In the genomic region with DNA sequence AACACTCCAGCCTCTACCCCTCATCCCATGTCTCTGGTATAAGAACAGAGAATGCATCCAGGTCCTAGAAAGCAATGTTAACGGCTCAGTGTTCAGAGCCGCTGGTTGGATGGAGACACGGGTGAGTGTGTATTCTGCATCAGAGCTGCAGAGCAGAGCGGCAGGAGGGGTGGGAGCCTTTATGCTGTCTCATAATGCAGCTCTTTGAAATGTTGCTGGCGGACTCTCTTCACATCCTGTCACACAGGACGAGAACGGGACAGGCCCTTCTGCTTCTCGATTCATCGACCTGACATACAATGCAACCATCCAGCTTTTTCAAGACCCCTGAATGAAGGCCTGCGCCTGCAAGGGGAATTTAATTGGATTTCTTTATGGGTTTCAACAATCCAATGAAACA, we compare ENCODE assay signal across 13 mouse cellular contexts.
DNase-seq lines count a peak whose midpoint lies in the region; ATAC-seq lines count a peak whose summit lies in the region.
"Had no signal": no experiment of that assay in that cellular context is flagged by ENCODE, and none has a peak within 500 bp of the region (broad histone marks: within the 10 kb centered on the region; RNA-seq: fewer than 3 reads in every experiment).

No protein-coding gene starts in this region.

- H3K4me1 ChIP-seq in embryonic facial prominence, embryonic 10.5 days: peaks cover 35% of the 10 kb centered on the region
- H3K4me1 ChIP-seq in embryonic facial prominence, embryonic 14.5 days (ENCODE audit: control insufficient read depth, insufficient read depth, low read length): peaks cover 19% of the 10 kb centered on the region
- H3K4me1 ChIP-seq in hindbrain, embryonic 14.5 days (replicated peaks; ENCODE audit: control insufficient read depth, insufficient read depth, low read length): no peaks in the 10 kb centered on the region
- H3K4me1 ChIP-seq in midbrain, embryonic 14.5 days (ENCODE audit: control insufficient read depth, insufficient read depth, low read length): no peaks in the 10 kb centered on the region
- H3K4me1 ChIP-seq in kidney, embryonic 15.5 days: peaks cover 16% of the 10 kb centered on the region
- H3K4me1 ChIP-seq: liver, embryonic 12.5 days had no signal

- no peaks in the 10 kb centered on the region; the same call in 1 of the 2 replicates for H3K27me3 ChIP-seq in embryonic facial prominence, embryonic 10.5 days (replicated peaks; ENCODE audit: low read depth, poor library complexity, severe bottlenecking)
- no peaks in the 10 kb centered on the region for H3K27me3 ChIP-seq in embryonic facial prominence, embryonic 14.5 days (replicated peaks; ENCODE audit: control insufficient read depth, insufficient read depth, low read length)
- H3K27me3 ChIP-seq in hindbrain, embryonic 14.5 days (ENCODE audit: control insufficient read depth, insufficient read depth, low read length): no peaks in the 10 kb centered on the region
- no peaks in the 10 kb centered on the region for H3K27me3 ChIP-seq in midbrain, embryonic 14.5 days (ENCODE audit: control insufficient read depth, insufficient read depth, low read length)
- H3K27me3 ChIP-seq in kidney, embryonic 15.5 days: no peaks in the 10 kb centered on the region
- H3K27me3 ChIP-seq: CH12.LX; liver, embryonic 12.5 days had no signal

- H3K4me2 ChIP-seq in embryonic facial prominence, embryonic 14.5 days (ENCODE audit: low read depth, low read length): no peak overlapping the region
- H3K4me2 ChIP-seq in hindbrain, embryonic 14.5 days (replicated peaks): no peak overlapping the region
- peak overlapping the region; percentile 26; the same call in 1 of the 2 replicates for H3K4me2 ChIP-seq in midbrain, embryonic 14.5 days (ENCODE audit: low read length)
- H3K4me2 ChIP-seq in kidney, embryonic 15.5 days: no peak overlapping the region
- H3K4me2 ChIP-seq: liver, embryonic 12.5 days had no signal

- 0 out of 2 replicates have a peak overlapping the region, but pooled peaks have one; percentile 49 for H3K27ac ChIP-seq in embryonic facial prominence, embryonic 10.5 days (replicated peaks)
- peak overlapping the region; percentile 66 for H3K27ac ChIP-seq in embryonic facial prominence, embryonic 14.5 days (replicated peaks; ENCODE audit: low read depth, low read length)
- no peak overlapping the region for H3K27ac ChIP-seq in hindbrain, embryonic 14.5 days
- peak overlapping the region; percentile 27; the same call in 1 of the 2 replicates for H3K27ac ChIP-seq in midbrain, embryonic 14.5 days (replicated peaks; ENCODE audit: low read depth, low read length)
- H3K27ac ChIP-seq in kidney, embryonic 15.5 days: no peak overlapping the region
- H3K27ac ChIP-seq: liver, embryonic 12.5 days had no signal

- no peaks in the 10 kb centered on the region for H3K36me3 ChIP-seq in embryonic facial prominence, embryonic 10.5 days (replicated peaks)
- H3K36me3 ChIP-seq in embryonic facial prominence, embryonic 14.5 days (ENCODE audit: control insufficient read depth, insufficient read depth, low read length): no peaks in the 10 kb centered on the region
- H3K36me3 ChIP-seq in hindbrain, embryonic 14.5 days (replicated peaks; ENCODE audit: control insufficient read depth, insufficient read depth): no peaks in the 10 kb centered on the region
- H3K36me3 ChIP-seq in midbrain, embryonic 14.5 days (ENCODE audit: control insufficient read depth, insufficient read depth, low read length): no peaks in the 10 kb centered on the region
- no peaks in the 10 kb centered on the region for H3K36me3 ChIP-seq in kidney, embryonic 15.5 days
- H3K36me3 ChIP-seq: liver, embryonic 12.5 days had no signal

- H3K9me3 ChIP-seq in embryonic facial prominence, embryonic 10.5 days: no peaks in the 10 kb centered on the region
- H3K9me3 ChIP-seq in embryonic facial prominence, embryonic 14.5 days (ENCODE audit: control insufficient read depth, low read length): no peaks in the 10 kb centered on the region
- H3K9me3 ChIP-seq in hindbrain, embryonic 14.5 days (ENCODE audit: control insufficient read depth, low read length): no peaks in the 10 kb centered on the region
- no peaks in the 10 kb centered on the region for H3K9me3 ChIP-seq in midbrain, embryonic 14.5 days (ENCODE audit: control insufficient read depth, low read length)
- no peaks in the 10 kb centered on the region for H3K9me3 ChIP-seq in kidney, embryonic 15.5 days (replicated peaks)
- H3K9me3 ChIP-seq: liver, embryonic 12.5 days had no signal

- no peak overlapping the region for H3K9ac ChIP-seq in embryonic facial prominence, embryonic 14.5 days (ENCODE audit: low read depth, low read length)
- no peak overlapping the region for H3K9ac ChIP-seq in hindbrain, embryonic 14.5 days
- no peak overlapping the region for H3K9ac ChIP-seq in midbrain, embryonic 14.5 days (replicated peaks; ENCODE audit: low read length)
- H3K9ac ChIP-seq in kidney, embryonic 15.5 days: no peak overlapping the region
- H3K9ac ChIP-seq: liver, embryonic 12.5 days had no signal

- 62% methylated on average over 10 of the region's 10 CpGs for WGBS in embryonic facial prominence, embryonic 10.5 days
- WGBS in embryonic facial prominence, embryonic 14.5 days: 62% methylated on average over 10 of the region's 10 CpGs
- WGBS in hindbrain, embryonic 14.5 days: 23% methylated on average over 10 of the region's 10 CpGs
- WGBS in midbrain, embryonic 14.5 days: 7% methylated on average over 10 of the region's 10 CpGs
- 74% methylated on average over 10 of the region's 10 CpGs for WGBS in kidney, embryonic 15.5 days

- peak; percentile 24 for DNase-seq in embryonic facial prominence, embryonic 10.5 days (ENCODE audit: low spot score)
- peak; percentile 16 for DNase-seq in embryonic facial prominence, embryonic 14.5 days (ENCODE audit: low spot score)
- peak; percentile 42 for DNase-seq in hindbrain, embryonic 14.5 days (ENCODE audit: low spot score)
- DNase-seq in midbrain, embryonic 14.5 days: peak; percentile 76
- no peak for DNase-seq in ovary, adult 18-20 months (ENCODE audit: low spot score)
- no peak for DNase-seq in ovary, postnatal 14 days (ENCODE audit: low spot score)
- DNase-seq: cerebellum, postnatal 25 days; kidney, postnatal 36 days had no signal

- ATAC-seq in embryonic facial prominence, embryonic 14.5 days (ENCODE audit: low read depth): no peak
- peak; percentile 79 for ATAC-seq in hindbrain, embryonic 14.5 days (ENCODE audit: low FRiP score)
- peak; percentile 31; the same call in 1 of the 2 replicates for ATAC-seq in midbrain, embryonic 14.5 days (ENCODE audit: low FRiP score, low TSS enrichment)
- no peak for ATAC-seq in kidney, embryonic 15.5 days (replicated peaks; ENCODE audit: low FRiP score)
- ATAC-seq: intestine, embryonic 16.5 days; liver, embryonic 12.5 days; lung, postnatal 0 days had no signal

- H3K4me3 ChIP-seq in embryonic facial prominence, embryonic 10.5 days: no peak overlapping the region
- H3K4me3 ChIP-seq in embryonic facial prominence, embryonic 14.5 days (ENCODE audit: low read depth, low read length): no peak overlapping the region
- H3K4me3 ChIP-seq in hindbrain, embryonic 14.5 days (replicated peaks; ENCODE audit: low read length): no peak overlapping the region
- H3K4me3 ChIP-seq in midbrain, embryonic 14.5 days (replicated peaks; ENCODE audit: low read depth, low read length): no peak overlapping the region
- no peak overlapping the region for H3K4me3 ChIP-seq in kidney, embryonic 15.5 days (replicated peaks)
- H3K4me3 ChIP-seq: liver, embryonic 12.5 days had no signal

Comparison
In these comparisons a context has a peak if more than half of its experiments do, and no peak if none do; other contexts are left out.
1. DNase-seq: peak in embryonic facial prominence, embryonic 10.5 days (single experiment), embryonic facial prominence, embryonic 14.5 days (single experiment), hindbrain, embryonic 14.5 days (single experiment) and midbrain, embryonic 14.5 days (single experiment); none in ovary, adult 18-20 months (single experiment) and ovary, postnatal 14 days (single experiment).
2. H3K27ac ChIP-seq: peak in embryonic facial prominence, embryonic 10.5 days (single experiment), embryonic facial prominence, embryonic 14.5 days (single experiment) and midbrain, embryonic 14.5 days (single experiment); none in hindbrain, embryonic 14.5 days (single experiment) and kidney, embryonic 15.5 days (single experiment).
3. ATAC-seq: peak in hindbrain, embryonic 14.5 days (single experiment) and midbrain, embryonic 14.5 days (single experiment); none in embryonic facial prominence, embryonic 14.5 days (single experiment) and kidney, embryonic 15.5 days (single experiment).